10 mouse cellular contexts compared by ENCODE assay signal in genomic region chr12:3889875-3890635, GRCm38 (mm10).
DNase-seq lines count a peak whose midpoint lies in the region; ATAC-seq lines count a peak whose summit lies in the region.
"Had no signal": no experiment of that assay in that cellular context is flagged by ENCODE, and none has a peak within 500 bp of the region (broad histone marks: within the 10 kb centered on the region; RNA-seq: fewer than 3 reads in every experiment).

No protein-coding gene starts in this region.

- H3K9ac ChIP-seq in heart, embryonic 15.5 days = no peak overlapping the region
- H3K9ac ChIP-seq in embryonic facial prominence, embryonic 13.5 days = no peak overlapping the region
- no peak overlapping the region for H3K9ac ChIP-seq in intestine, embryonic 15.5 days

- DNase-seq in heart, adult 8-10 months (ENCODE audit: low spot score) = no peak
- peak; percentile 39 for DNase-seq in testis, postnatal 14 days (ENCODE audit: low spot score)
- DNase-seq in testis, postnatal 10 days (ENCODE audit: low spot score) = no peak
- no peak for DNase-seq in thymus, postnatal 25 days
- no peak for DNase-seq in left cerebral cortex, postnatal 14 days (ENCODE audit: low spot score in 2 of 2)

- H3K27me3 ChIP-seq in heart, embryonic 15.5 days = no peaks in the 10 kb centered on the region
- no peaks in the 10 kb centered on the region for H3K27me3 ChIP-seq in embryonic facial prominence, embryonic 13.5 days
- no peaks in the 10 kb centered on the region for H3K27me3 ChIP-seq in intestine, embryonic 15.5 days (replicated peaks)
- H3K27me3 ChIP-seq: kidney, embryonic 15.5 days; Patski had no signal

- intact Hi-C loops in left cerebral cortex, postnatal 14 days (cut with DNase I) = no loop called here

- H3K4me1 ChIP-seq in heart, embryonic 15.5 days (replicated peaks) = peaks cover 92% of the 10 kb centered on the region
- H3K4me1 ChIP-seq in embryonic facial prominence, embryonic 13.5 days = peaks cover 77% of the 10 kb centered on the region
- H3K4me1 ChIP-seq in intestine, embryonic 15.5 days (replicated peaks) = peaks cover 68% of the 10 kb centered on the region

- 39% methylated on average over 7 of the region's 7 CpGs for WGBS in heart, embryonic 15.5 days
- 36% methylated on average over 7 of the region's 7 CpGs for WGBS in embryonic facial prominence, embryonic 13.5 days
- 53% methylated on average over 7 of the region's 7 CpGs for WGBS in intestine, embryonic 15.5 days

- ATAC-seq in heart, embryonic 15.5 days (replicated peaks; ENCODE audit: insufficient number of reproducible peaks, insufficient read depth, low FRiP score, low read depth) = no peak
- no peak for ATAC-seq in embryonic facial prominence, embryonic 13.5 days (ENCODE audit: insufficient number of reproducible peaks, insufficient read depth, low FRiP score, low TSS enrichment, low read depth)
- no peak for ATAC-seq in intestine, embryonic 15.5 days
- ATAC-seq: Patski had no signal

- peak overlapping the region; percentile 92 for H3K27ac ChIP-seq in heart, embryonic 15.5 days
- H3K27ac ChIP-seq in embryonic facial prominence, embryonic 13.5 days = peak overlapping the region; percentile 96
- H3K27ac ChIP-seq in intestine, embryonic 15.5 days = no peak overlapping the region

- H3K9me3 ChIP-seq in heart, embryonic 15.5 days (replicated peaks) = no peaks in the 10 kb centered on the region
- no peaks in the 10 kb centered on the region for H3K9me3 ChIP-seq in embryonic facial prominence, embryonic 13.5 days
- no peaks in the 10 kb centered on the region for H3K9me3 ChIP-seq in intestine, embryonic 15.5 days
- H3K9me3 ChIP-seq: kidney, embryonic 15.5 days had no signal

- no peaks in the 10 kb centered on the region; the same call in 1 of the 2 replicates for H3K36me3 ChIP-seq in heart, embryonic 15.5 days
- peaks cover 52% of the 10 kb centered on the region for H3K36me3 ChIP-seq in embryonic facial prominence, embryonic 13.5 days
- peaks cover 11% of the 10 kb centered on the region for H3K36me3 ChIP-seq in intestine, embryonic 15.5 days

- H3K4me3 ChIP-seq in heart, embryonic 15.5 days = no peak overlapping the region
- H3K4me3 ChIP-seq in embryonic facial prominence, embryonic 13.5 days = no peak overlapping the region
- H3K4me3 ChIP-seq in intestine, embryonic 15.5 days (replicated peaks) = no peak overlapping the region

- no peak overlapping the region for H3K4me2 ChIP-seq in heart, embryonic 15.5 days
- H3K4me2 ChIP-seq in embryonic facial prominence, embryonic 13.5 days = no peak overlapping the region; the same call in 1 of the 2 replicates
- H3K4me2 ChIP-seq in intestine, embryonic 15.5 days (replicated peaks) = no peak overlapping the region
